Mouse (Mus musculus): ENCODE measurements around the gene Bcl2. TPM values are rescaled to one million over a fixed set of nuclear protein-coding genes. Genes with fewer than 3 reads are reported as not detected.

Bcl2 gene
- polyA plus RNA-seq, 1 experiment from 2014 or later: 8.1 TPM

DNA sequence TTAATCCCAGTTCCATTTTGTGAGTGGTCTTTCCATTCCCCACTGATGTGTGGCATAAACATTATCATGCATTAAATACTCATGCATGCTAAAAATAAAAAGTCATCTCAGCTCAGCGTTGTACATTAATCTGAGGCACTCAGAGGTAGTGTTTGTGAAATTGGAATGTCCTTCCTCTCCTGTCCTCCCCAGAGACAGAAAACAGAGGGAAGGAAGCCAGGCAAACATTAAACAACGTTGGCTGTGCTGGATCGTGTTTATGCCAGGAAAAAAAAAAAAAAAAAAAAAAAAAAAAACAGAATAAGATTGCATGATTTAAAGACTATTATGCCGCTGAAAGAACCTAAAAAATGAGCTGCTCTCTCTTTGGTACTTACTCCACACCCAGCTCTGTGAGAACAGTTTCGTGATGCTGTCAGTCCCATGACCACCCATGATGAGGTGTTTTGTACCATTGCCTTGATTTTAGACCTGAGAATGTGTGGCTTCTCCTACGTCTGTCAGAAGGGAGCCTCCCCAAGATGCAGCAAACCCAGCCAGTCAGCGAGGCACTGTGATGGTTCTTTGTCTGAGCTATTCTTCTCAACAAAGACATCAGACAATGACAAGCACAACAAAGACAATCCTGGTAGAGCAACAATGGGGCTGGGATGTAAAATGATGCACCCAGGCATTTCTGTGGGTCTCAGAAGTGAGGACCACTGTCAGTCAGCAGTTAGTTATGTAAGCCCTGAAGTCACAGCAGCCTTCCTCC is 200.0 kb downstream of the Bcl2 start:
- Histone ChIP-seq H3K27me3 (ENCODE audit: poor library complexity, severe bottlenecking) (no peaks in the 10 kb centered on the region), H3K27ac (no peak overlapping the region), H3K36me3 (replicated peaks) (no peaks in the 10 kb centered on the region), H3K9me3 (no peaks in the 10 kb centered on the region), H3K4me3 (no peak overlapping the region), H3K4me1 (no peaks in the 10 kb centered on the region; the same call in 1 of the 2 replicates)
- no peak for DNase-seq (ENCODE audit: extremely low spot score, low spot score)
- WGBS: 63% methylated on average over 7 of the region's 7 CpGs

GRCm38 (mm10) chr1:106513481-106513880 is 200.6 kb downstream of the Bcl2 start:
- H3K36me3 ChIP-seq (replicated peaks): no peaks in the 10 kb centered on the region
- H3K9me3 ChIP-seq: no peaks in the 10 kb centered on the region
- H3K4me1 ChIP-seq: no peaks in the 10 kb centered on the region; the same call in 1 of the 2 replicates
- WGBS: 78% methylated on average over 4 of the region's 4 CpGs
- no peaks in the 10 kb centered on the region for H3K27me3 ChIP-seq (ENCODE audit: poor library complexity, severe bottlenecking)
- H3K27ac ChIP-seq: no peak overlapping the region
- no peak overlapping the region for H3K4me3 ChIP-seq
- no peak for DNase-seq (ENCODE audit: extremely low spot score, low spot score)

- Histone ChIP-seq H3K4me3 (no peak overlapping the region), H3K9me3 (no peaks in the 10 kb centered on the region), H3K36me3 (replicated peaks) (no peaks in the 10 kb centered on the region), H3K27ac (no peak overlapping the region), H3K27me3 (ENCODE audit: poor library complexity, severe bottlenecking) (no peaks in the 10 kb centered on the region), H3K4me1 (peaks cover 2% of the 10 kb centered on the region)
- peak; percentile 56 for DNase-seq (ENCODE audit: extremely low spot score, low spot score)
- 27% methylated on average over 6 of the region's 6 CpGs for WGBS
Measured at GRCm38 (mm10) chr1:106511593-106511992, 202.5 kb downstream of the Bcl2 start.

DNA sequence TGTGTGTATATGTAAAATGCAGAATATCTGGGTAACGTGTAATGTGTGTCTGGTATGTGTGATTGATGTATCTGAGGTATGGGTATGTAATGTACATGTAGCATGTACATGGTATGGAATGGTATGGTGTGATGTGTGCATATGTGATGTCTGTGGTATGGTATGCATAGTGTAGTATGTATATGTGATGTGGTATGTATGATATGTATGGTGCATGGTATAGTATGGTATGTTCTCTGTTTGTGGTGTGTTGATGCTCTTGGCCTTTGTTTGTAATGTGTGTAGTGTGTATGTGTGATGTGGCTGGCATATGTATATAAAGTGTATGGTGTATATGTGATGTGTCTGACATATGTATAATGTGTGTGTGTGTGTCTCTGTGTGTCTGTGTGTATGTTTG is 206.5 kb downstream of the Bcl2 start:
- Histone ChIP-seq H3K4me3 (no peak overlapping the region), H3K9me3 (no peaks in the 10 kb centered on the region)
- 84% methylated on average over 1 of the region's 1 CpGs for WGBS

DNA sequence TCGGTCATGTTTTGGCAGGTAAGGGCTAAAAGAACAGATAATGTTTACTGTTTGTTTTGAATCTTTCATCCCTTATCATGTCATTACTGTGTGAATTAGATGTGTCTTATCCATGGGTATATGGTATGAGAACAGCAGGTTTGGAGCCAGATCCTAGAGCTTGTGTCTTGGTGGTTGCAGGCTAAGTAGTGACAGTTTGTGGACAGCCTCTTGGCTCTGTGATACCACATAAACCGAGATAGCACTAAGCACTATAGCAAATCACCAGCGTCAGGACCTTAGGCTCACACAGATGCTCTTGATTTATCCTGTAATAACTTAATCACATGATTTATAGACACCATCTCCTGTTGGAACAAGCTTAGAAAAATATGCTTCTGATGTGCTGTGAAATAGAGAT is 210.2 kb downstream of the Bcl2 start:
- H3K9me3 ChIP-seq: no peaks in the 10 kb centered on the region
- DNase-seq (ENCODE audit: extremely low spot score, low spot score): no peak
- 91% methylated on average over 3 of the region's 3 CpGs for WGBS
- no peak overlapping the region for H3K27ac ChIP-seq
- no peaks in the 10 kb centered on the region for H3K27me3 ChIP-seq (ENCODE audit: poor library complexity, severe bottlenecking)
- peaks cover 8% of the 10 kb centered on the region; the same call in 1 of the 2 replicates for H3K4me1 ChIP-seq
- H3K36me3 ChIP-seq (replicated peaks): no peaks in the 10 kb centered on the region
- H3K4me3 ChIP-seq: no peak overlapping the region

More for the DNA sequence above, 206.5 kb downstream of the Bcl2 start:
- H3K27me3 ChIP-seq (ENCODE audit: poor library complexity, severe bottlenecking): no peaks in the 10 kb centered on the region
- DNase-seq (ENCODE audit: extremely low spot score, low spot score): no peak
- no peak overlapping the region for H3K27ac ChIP-seq
- H3K36me3 ChIP-seq (replicated peaks): no peaks in the 10 kb centered on the region
- peaks cover 8% of the 10 kb centered on the region; the same call in 1 of the 2 replicates for H3K4me1 ChIP-seq

DNA sequence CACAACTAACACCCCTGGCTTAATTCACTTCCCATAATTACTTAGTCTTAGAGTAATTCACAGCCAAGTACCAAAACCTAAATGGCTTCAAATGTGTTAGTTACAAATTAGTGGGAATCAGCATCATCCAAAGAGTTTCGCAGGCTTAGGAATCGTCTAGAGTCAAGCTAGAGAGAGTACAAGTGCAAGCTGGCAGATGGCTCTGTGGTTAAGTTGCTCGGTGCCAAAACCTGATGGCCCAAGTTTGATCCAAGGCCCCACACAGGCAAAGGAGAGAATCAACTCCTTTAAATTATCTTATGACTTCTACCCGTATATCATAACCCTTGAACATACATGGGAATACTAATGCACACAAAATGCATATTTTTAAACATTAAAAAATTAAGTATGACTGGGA is 210.7 kb downstream of the Bcl2 start:
- Histone ChIP-seq H3K27ac (no peak overlapping the region), H3K9me3 (no peaks in the 10 kb centered on the region), H3K4me3 (no peak overlapping the region), H3K27me3 (ENCODE audit: poor library complexity, severe bottlenecking) (no peaks in the 10 kb centered on the region), H3K4me1 (peaks cover 8% of the 10 kb centered on the region; the same call in 1 of the 2 replicates), H3K36me3 (replicated peaks) (no peaks in the 10 kb centered on the region)
- DNase-seq (ENCODE audit: extremely low spot score, low spot score): no peak
- WGBS: 93% methylated on average over 4 of the region's 4 CpGs

DNA sequence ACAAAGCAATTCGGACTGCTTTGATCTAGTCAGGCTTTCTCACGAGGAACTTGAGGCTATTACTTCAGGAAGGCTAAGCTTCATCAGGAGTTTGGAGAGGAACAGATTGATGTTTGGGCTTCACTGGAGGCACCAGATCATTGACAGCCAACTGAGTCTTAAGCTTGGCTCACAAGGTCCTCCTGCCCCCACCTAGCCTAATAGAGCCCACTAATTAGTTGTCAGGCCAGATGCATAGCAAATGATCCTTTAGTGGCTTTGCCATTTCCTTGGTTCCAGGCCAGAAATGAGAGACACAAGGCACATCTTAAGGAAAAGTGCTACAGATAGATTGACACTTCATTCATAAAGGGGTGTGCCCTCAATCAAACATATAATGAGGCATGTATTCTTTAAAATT is 216.1 kb downstream of the Bcl2 start:
- Histone ChIP-seq H3K36me3 (replicated peaks) (no peaks in the 10 kb centered on the region), H3K4me1 (no peaks in the 10 kb centered on the region), H3K27ac (no peak overlapping the region), H3K9me3 (no peaks in the 10 kb centered on the region), H3K27me3 (ENCODE audit: poor library complexity, severe bottlenecking) (no peaks in the 10 kb centered on the region), H3K4me3 (no peak overlapping the region)
- DNase-seq (ENCODE audit: extremely low spot score, low spot score): no peak
- WGBS: 75% methylated on average over 2 of the region's 2 CpGs

Small RNAs within 50 kb of the gene (microRNA-seq; reads per million reads assigned to microRNA genes)
- gene Mir3473f: not detected

Other genes starting within 250 kb of the Bcl2 start
- gene Kdsr, start 45.5 kb upstream of the Bcl2 start, polyA plus RNA-seq (2016; fragmentation: Nextera tagmentation; extraction: Ambion mirVana): 7.5 and 8.5 TPM in 2 replicates
- gene Vps4b, start 82.5 kb upstream of the Bcl2 start, polyA plus RNA-seq (2016; fragmentation: Nextera tagmentation; extraction: Ambion mirVana): 67.8 and 68.3 TPM in 2 replicates
- not detected in 2 replicates for gene Serpinb5, start 146.9 kb upstream of the Bcl2 start, polyA plus RNA-seq (2016; fragmentation: Nextera tagmentation; extraction: Ambion mirVana)
- not detected in 2 replicates for gene Serpinb12, start 220.2 kb upstream of the Bcl2 start, polyA plus RNA-seq (2016; fragmentation: Nextera tagmentation; extraction: Ambion mirVana)